Mouse (Mus musculus) urinary bladder, postnatal 4 days (tissue): ENCODE results near the gene Vpreb3.
"Not testable (repeated sequence)": the region's sequence is repeated elsewhere in the genome, so short reads cannot be mapped to it uniquely, and the experiment has no call there.

Source experiments
- DNase-seq, 2 experiments: peaks; one replicate each; pipeline ENCODE4 v3.0.0; 2021 to 2022; ENCODE audit warnings: low spot score in 2 of 2

Vpreb3 gene

DNA sequence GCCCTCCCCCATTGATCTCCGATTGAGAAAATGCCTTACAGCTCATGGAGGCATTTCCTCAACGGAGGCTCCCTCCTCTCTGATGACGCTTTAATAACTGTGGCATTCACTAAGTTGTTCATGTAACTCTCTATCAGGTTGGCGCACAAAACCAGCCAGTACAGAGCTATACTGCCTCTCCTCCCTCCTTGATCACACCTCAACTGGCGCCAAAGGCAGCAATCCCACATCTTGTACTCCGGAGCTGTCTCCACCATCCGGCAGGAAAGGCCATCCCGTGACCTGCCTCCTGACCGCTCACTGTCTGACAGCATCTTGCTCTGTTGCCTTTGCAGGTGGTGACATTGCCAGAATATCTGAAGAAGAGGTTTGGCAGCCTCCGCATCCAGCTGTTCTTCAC lies 31.0 kb downstream of the Vpreb3 start:
- DNase-seq = no peak

DNA sequence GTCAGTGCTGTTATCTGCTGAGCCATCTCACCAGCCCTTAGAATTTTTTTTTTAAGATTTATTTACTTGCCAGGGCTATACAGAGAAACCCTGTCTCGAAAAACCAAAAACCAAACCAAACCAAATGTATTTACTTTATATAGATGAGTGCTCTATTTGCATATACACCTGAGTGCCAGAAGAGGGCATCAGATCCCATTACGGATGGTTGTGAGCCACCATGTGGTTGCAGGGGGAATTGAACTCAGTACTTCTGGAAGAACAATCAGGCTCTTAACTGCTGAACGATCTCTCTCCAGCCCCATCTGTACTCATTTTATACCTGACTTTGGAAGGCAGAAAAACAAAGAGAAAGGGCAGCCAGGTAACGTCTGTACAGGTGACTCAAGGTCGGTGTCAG lies 32.4 kb downstream of the Vpreb3 start:
- no peak for DNase-seq

DNA sequence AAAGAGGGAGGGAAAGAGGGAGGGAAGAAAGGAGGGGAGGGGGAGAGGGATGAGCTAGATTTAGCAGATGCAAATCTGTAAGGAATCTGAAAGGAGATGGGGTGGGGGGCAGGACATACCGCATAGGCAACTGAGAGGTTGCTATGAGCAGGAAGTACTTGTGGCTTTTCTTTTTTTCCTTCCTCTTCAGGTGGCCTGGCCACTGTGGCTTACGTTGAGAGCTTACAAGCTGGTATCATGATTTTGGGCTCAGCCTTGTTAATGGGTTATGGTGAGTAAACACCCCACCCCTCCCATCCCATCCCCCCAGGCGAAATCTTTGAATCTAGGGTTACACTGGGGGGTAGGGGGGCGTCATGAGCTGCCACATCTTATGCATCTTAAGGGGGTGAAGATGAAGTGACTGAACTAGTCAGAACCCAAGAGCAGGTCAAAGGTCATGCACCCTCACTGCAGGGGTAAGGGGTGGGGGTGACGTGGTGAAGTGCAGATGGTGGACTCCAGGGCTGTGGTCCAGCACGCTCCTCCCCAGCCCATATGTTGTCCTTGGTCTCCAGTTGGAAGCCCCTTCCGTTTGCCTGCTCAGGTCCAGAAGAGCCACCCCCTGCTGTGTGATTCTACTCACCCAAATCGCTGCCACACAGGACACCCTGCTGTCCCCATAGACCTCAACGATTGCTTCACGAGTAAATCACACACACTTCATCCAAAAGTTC lies 35.4 kb downstream of the Vpreb3 start:
- no peak for DNase-seq

DNA sequence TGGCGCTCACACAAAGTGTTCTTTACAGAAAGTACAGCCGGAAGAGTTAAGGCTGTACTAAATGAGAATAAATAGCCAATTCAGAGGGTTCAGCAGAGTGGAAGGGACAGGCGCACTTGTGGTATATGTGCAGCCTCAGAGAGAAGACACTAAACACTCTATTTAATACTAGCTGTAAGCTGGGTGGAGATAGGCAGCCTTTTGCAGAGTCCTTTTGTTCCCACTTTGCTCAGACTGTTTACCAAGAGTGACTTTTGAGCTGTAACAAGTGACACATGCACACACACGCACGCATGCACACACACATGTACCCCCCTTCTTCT lies 35.9 kb downstream of the Vpreb3 start:
- DNase-seq = no peak

DNA sequence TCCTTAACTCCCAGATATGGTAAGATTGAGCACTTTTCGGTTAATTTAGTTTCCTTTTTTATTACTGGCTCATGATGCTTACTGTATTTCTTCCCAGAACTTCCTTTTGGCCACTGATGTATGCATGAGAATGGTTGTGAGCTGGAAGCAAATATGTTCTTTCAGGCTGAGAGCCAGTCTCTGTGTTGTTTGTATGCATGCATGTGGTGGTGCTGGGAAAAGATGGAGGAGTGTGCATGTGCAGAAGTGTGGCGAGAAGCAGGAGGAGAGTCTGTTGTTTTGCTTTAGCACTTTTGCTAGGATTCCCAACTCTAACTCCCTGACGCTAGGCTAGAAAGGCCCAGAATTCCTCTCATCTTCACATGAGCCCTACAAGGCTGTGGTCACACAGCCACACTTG lies 36.6 kb downstream of the Vpreb3 start:
- DNase-seq = no peak

DNA sequence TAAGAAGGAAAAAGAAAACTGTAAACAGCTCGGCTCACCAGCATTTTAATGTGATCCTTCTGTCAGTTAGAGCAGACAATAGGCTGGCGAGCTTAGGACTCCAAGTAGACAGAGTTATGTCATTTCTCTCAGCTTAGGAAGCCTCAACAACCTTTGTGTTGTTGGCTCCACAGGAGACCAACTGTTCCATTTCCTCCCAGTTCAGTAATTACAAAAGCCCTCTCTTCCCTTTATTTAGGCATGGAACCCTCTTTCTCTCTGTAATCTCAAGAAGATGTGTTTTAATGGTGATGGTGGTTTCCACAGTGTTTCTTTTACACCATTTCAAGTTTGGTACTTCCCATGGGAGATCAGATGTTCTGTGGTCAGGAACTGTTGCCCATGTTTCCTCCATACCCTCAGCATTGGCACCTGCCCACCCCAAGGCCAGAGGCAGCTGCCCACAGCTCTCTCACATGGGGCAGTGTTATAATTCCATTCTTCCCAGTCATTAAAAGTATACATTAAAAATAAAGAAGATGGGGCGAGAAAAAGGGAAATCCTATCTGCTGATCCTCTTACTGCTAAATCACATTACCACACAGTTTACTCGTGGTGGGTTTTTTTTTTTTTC lies 47.7 kb downstream of the Vpreb3 start:
- no peak for DNase-seq

DNA sequence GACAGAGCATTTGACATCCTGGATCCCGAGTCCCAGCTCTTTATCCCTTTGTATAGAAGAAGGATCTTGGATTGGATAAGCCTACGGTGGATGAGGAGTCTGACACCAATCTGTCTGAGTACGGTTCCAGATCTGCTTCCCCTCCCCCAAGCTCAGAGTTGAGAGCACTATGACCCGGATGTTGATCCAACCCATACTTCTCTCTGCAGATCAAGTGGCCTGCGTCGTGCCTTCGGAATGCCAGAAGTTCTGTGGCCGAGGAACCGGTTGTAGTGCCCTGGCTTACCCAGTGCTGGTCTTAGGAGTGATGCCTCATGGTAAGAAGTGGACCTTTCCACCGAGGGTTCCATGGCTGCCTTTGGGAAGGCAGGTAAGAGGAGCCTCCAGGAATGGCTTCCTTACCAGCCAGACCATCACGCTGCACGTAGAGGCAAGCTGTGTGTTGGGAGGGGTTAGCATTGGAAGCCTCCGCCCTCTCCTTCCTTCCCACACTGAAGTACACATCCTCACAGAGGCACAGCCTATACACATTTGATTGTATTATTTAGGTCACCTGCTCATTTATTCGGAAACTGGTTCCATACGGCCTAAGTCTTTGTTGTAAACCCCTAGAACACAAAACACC lies 50.9 kb downstream of the Vpreb3 start:
- DNase-seq = no peak

DNA sequence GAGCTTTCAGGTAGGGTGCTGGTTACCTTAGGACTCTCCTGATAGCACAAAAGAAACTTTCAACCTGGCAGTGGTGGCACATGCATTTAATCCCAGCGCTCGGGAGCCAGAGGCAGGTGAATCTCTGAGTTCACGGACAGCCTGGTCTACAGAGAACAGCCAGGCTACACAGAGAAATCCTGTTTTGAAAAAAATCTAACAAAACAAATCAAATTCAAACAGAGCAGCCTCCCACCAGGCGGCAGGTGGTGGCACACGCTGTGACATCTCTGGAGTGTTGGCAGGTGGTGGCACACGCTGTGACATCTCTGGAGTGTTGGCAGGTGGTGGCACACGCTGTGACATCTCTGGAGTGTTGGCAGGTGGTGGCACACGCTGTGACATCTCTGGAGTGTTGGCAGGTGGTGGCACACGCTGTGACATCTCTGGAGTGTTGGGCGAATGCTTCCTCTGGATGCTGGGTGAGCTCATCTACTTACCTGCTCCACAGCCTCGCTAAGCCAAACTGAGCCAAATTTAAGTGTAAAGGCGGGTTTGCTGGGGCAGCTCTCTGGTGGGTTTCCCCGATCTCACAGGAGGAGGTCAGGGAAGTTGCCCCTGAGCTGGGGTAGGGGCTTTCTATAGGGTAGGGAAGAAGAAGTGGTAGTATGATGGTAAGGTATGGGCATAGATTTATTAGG lies 51.8 kb downstream of the Vpreb3 start:
- not testable (repeated sequence) for DNase-seq

DNA sequence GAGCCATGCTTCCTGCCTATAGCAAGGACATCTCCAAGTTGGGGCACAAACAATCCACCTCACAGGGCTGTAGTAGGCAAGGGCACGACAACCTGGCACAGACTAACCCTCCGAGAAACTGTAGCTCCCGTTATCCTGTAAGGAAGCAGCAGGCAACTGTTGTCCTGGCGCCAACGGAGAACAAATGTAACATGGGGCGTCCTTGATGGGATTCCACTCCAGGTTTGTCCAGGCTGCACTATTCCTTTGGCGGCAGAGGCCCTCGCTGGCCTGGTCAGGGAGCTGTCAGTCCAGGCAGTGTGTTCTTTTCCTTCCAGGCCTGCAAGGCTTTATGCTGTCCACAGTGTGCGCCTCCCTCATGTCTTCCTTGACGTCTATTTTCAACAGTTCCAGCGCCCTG lies 52.6 kb downstream of the Vpreb3 start:
- DNase-seq = no peak

DNA sequence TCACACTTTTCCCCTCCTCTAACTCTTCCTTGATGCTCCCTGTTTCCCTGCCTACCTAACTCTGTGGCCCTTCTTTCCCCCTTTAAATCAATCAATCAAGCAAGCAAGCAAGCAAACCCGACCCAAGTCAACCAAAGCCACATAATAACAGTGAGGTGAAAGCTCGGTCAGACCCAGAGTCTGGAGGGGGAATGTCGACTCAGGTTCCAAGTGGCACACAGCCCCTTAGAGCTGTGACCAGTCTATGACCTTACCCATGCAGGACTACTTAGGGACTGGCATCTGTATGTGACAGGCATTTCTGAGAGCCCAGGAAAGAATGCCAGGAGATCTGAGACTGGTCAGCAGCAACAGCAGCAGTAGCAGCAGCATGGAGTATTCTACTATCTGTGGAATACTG lies 53.5 kb downstream of the Vpreb3 start:
- DNase-seq = no peak
